Mouse (Mus musculus): ENCODE measurements around the gene Exoc2. TPM values are rescaled to one million over a fixed set of nuclear protein-coding genes. Genes with fewer than 3 reads are reported as not detected.

The Exoc2 gene
- polyA plus RNA-seq, 1 experiment from 2014 or later: 37.1 TPM

- H3K4me3 ChIP-seq (ENCODE audit: low read length): no peak overlapping the region
- peak overlapping the region; percentile 44 for H3K27ac ChIP-seq (ENCODE audit: low read length)
- H3K9me3 ChIP-seq (ENCODE audit: control insufficient read depth, low read length): no peaks in the 10 kb centered on the region
- H3K36me3 ChIP-seq (ENCODE audit: control insufficient read depth, insufficient read depth, low read length): no peaks in the 10 kb centered on the region
- no peaks in the 10 kb centered on the region for H3K27me3 ChIP-seq (ENCODE audit: control insufficient read depth, insufficient read depth, low read depth, low read length)
- no peak for ATAC-seq (ENCODE audit: low read depth)
- WGBS: 67% methylated on average over 6 of the region's 6 CpGs
- no peak overlapping the region for H3K4me2 ChIP-seq (ENCODE audit: low read depth, low read length)
- peaks cover 10% of the 10 kb centered on the region for H3K4me1 ChIP-seq (replicated peaks; ENCODE audit: control insufficient read depth, insufficient read depth, low read length)
- no peak overlapping the region for H3K9ac ChIP-seq (ENCODE audit: low read length)
Observed at GRCm38 (mm10) chr13:30994249-30994858, 20.5 kb upstream of the Exoc2 start.

- no peaks in the 10 kb centered on the region for H3K36me3 ChIP-seq (ENCODE audit: control insufficient read depth, insufficient read depth, low read length)
- H3K4me1 ChIP-seq (replicated peaks; ENCODE audit: control insufficient read depth, insufficient read depth, low read length): peaks cover 10% of the 10 kb centered on the region
- H3K4me3 ChIP-seq (ENCODE audit: low read length): no peak overlapping the region
- no peaks in the 10 kb centered on the region for H3K9me3 ChIP-seq (ENCODE audit: control insufficient read depth, low read length)
- no peak overlapping the region for H3K9ac ChIP-seq (ENCODE audit: low read length)
- no peak overlapping the region for H3K4me2 ChIP-seq (ENCODE audit: low read depth, low read length)
- H3K27me3 ChIP-seq (ENCODE audit: control insufficient read depth, insufficient read depth, low read depth, low read length): no peaks in the 10 kb centered on the region
- no peak overlapping the region for H3K27ac ChIP-seq (ENCODE audit: low read length)
- 32% methylated on average over 3 of the region's 3 CpGs for WGBS
- 0 out of 2 replicates have a peak, but pooled peaks have one; percentile 23 for ATAC-seq (ENCODE audit: low read depth)
Observed at GRCm38 (mm10) chr13:30993819-30994218, 19.9 kb upstream of the Exoc2 start.

GRCm38 (mm10) chr13:30990233-30990632, 16.3 kb upstream of the Exoc2 start:
- H3K36me3 ChIP-seq (ENCODE audit: control insufficient read depth, insufficient read depth, low read length): no peaks in the 10 kb centered on the region
- H3K4me2 ChIP-seq (ENCODE audit: low read depth, low read length): no peak overlapping the region
- WGBS: 18% methylated on average over 9 of the region's 9 CpGs
- H3K9me3 ChIP-seq (ENCODE audit: control insufficient read depth, low read length): no peaks in the 10 kb centered on the region
- peak overlapping the region; percentile 43 for H3K27ac ChIP-seq (ENCODE audit: low read length)
- peaks cover 13% of the 10 kb centered on the region for H3K4me1 ChIP-seq (replicated peaks; ENCODE audit: control insufficient read depth, insufficient read depth, low read length)
- H3K4me3 ChIP-seq (ENCODE audit: low read length): no peak overlapping the region
- H3K27me3 ChIP-seq (ENCODE audit: control insufficient read depth, insufficient read depth, low read depth, low read length): no peaks in the 10 kb centered on the region; the same call in none of the 2 replicates
- no peak overlapping the region for H3K9ac ChIP-seq (ENCODE audit: low read length)
- ATAC-seq (ENCODE audit: low read depth): peak; percentile 60

- Histone ChIP-seq H3K4me3 (ENCODE audit: low read length) (no peak overlapping the region), H3K4me1 (replicated peaks; ENCODE audit: control insufficient read depth, insufficient read depth, low read length) (peaks cover 13% of the 10 kb centered on the region), H3K9me3 (ENCODE audit: control insufficient read depth, low read length) (no peaks in the 10 kb centered on the region), H3K36me3 (ENCODE audit: control insufficient read depth, insufficient read depth, low read length) (no peaks in the 10 kb centered on the region), H3K27me3 (ENCODE audit: control insufficient read depth, insufficient read depth, low read depth, low read length) (no peaks in the 10 kb centered on the region; the same call in none of the 2 replicates), H3K9ac (ENCODE audit: low read length) (no peak overlapping the region), H3K4me2 (ENCODE audit: low read depth, low read length) (0 out of 2 replicates have a peak overlapping the region, but pooled peaks have one; percentile 13), H3K27ac (ENCODE audit: low read length) (no peak overlapping the region)
- 63% methylated on average over 10 of the region's 10 CpGs for WGBS
- 0 out of 2 replicates have a peak, but pooled peaks have one; percentile 0 for ATAC-seq (ENCODE audit: low read depth)
Observed at GRCm38 (mm10) chr13:30989710-30990109, 15.8 kb upstream of the Exoc2 start.

- no peak for ATAC-seq (ENCODE audit: low read depth)
- no peak overlapping the region for H3K4me2 ChIP-seq (ENCODE audit: low read depth, low read length)
- H3K9ac ChIP-seq (ENCODE audit: low read length): no peak overlapping the region
- no peaks in the 10 kb centered on the region for H3K9me3 ChIP-seq (ENCODE audit: control insufficient read depth, low read length)
- WGBS: 78% methylated on average over 2 of the region's 2 CpGs
- H3K4me3 ChIP-seq (ENCODE audit: low read length): no peak overlapping the region
- no peaks in the 10 kb centered on the region; the same call in none of the 2 replicates for H3K27me3 ChIP-seq (ENCODE audit: control insufficient read depth, insufficient read depth, low read depth, low read length)
- peaks cover 13% of the 10 kb centered on the region for H3K4me1 ChIP-seq (replicated peaks; ENCODE audit: control insufficient read depth, insufficient read depth, low read length)
- no peak overlapping the region for H3K27ac ChIP-seq (ENCODE audit: low read length)
- H3K36me3 ChIP-seq (ENCODE audit: control insufficient read depth, insufficient read depth, low read length): no peaks in the 10 kb centered on the region
Observed at GRCm38 (mm10) chr13:30987686-30988085, 13.8 kb upstream of the Exoc2 start.

GRCm38 (mm10) chr13:30986934-30987455, 13.1 kb upstream of the Exoc2 start:
- Histone ChIP-seq H3K9me3 (ENCODE audit: control insufficient read depth, low read length) (no peaks in the 10 kb centered on the region), H3K27ac (ENCODE audit: low read length) (0 out of 2 replicates have a peak overlapping the region, but pooled peaks have one; percentile 19), H3K4me3 (ENCODE audit: low read length) (no peak overlapping the region), H3K36me3 (ENCODE audit: control insufficient read depth, insufficient read depth, low read length) (no peaks in the 10 kb centered on the region), H3K27me3 (ENCODE audit: control insufficient read depth, insufficient read depth, low read depth, low read length) (no peaks in the 10 kb centered on the region; the same call in none of the 2 replicates), H3K4me2 (ENCODE audit: low read depth, low read length) (no peak overlapping the region), H3K9ac (ENCODE audit: low read length) (0 out of 2 replicates have a peak overlapping the region, but pooled peaks have one; percentile 1), H3K4me1 (replicated peaks; ENCODE audit: control insufficient read depth, insufficient read depth, low read length) (peaks cover 13% of the 10 kb centered on the region)
- WGBS: 63% methylated on average over 10 of the region's 10 CpGs
- ATAC-seq (ENCODE audit: low read depth): no peak

GRCm38 (mm10) chr13:30985598-30986466, 11.9 kb upstream of the Exoc2 start:
- peak; percentile 87 for ATAC-seq (ENCODE audit: low read depth)
- WGBS: 10% methylated on average over 27 of the region's 27 CpGs

GRCm38 (mm10) chr13:30985275-30985597, 11.3 kb upstream of the Exoc2 start:
- Histone ChIP-seq H3K4me3 (ENCODE audit: low read length) (peak overlapping the region; percentile 46), H3K27ac (ENCODE audit: low read length) (peak overlapping the region; percentile 93), H3K27me3 (ENCODE audit: control insufficient read depth, insufficient read depth, low read depth, low read length) (no peaks in the 10 kb centered on the region; the same call in none of the 2 replicates), H3K9me3 (ENCODE audit: control insufficient read depth, low read length) (no peaks in the 10 kb centered on the region), H3K4me2 (ENCODE audit: low read depth, low read length) (peak overlapping the region; percentile 69), H3K36me3 (ENCODE audit: control insufficient read depth, insufficient read depth, low read length) (no peaks in the 10 kb centered on the region), H3K4me1 (replicated peaks; ENCODE audit: control insufficient read depth, insufficient read depth, low read length) (peaks cover 11% of the 10 kb centered on the region), H3K9ac (ENCODE audit: low read length) (peak overlapping the region; percentile 68)
- no peak for ATAC-seq (ENCODE audit: low read depth)
- 13% methylated on average over 13 of the region's 13 CpGs for WGBS

More at GRCm38 (mm10) chr13:30985598-30986466, 11.9 kb upstream of the Exoc2 start:
- Histone ChIP-seq H3K9me3 (ENCODE audit: control insufficient read depth, low read length) (no peaks in the 10 kb centered on the region), H3K27ac (ENCODE audit: low read length) (peak overlapping the region; percentile 93), H3K27me3 (ENCODE audit: control insufficient read depth, insufficient read depth, low read depth, low read length) (no peaks in the 10 kb centered on the region; the same call in none of the 2 replicates), H3K9ac (ENCODE audit: low read length) (peak overlapping the region; percentile 68), H3K4me1 (replicated peaks; ENCODE audit: control insufficient read depth, insufficient read depth, low read length) (peaks cover 13% of the 10 kb centered on the region), H3K4me3 (ENCODE audit: low read length) (peak overlapping the region; percentile 46), H3K4me2 (ENCODE audit: low read depth, low read length) (peak overlapping the region; percentile 69), H3K36me3 (ENCODE audit: control insufficient read depth, insufficient read depth, low read length) (no peaks in the 10 kb centered on the region)

GRCm38 (mm10) chr13:30981666-30982065, 7.8 kb upstream of the Exoc2 start:
- Histone ChIP-seq H3K9me3 (ENCODE audit: control insufficient read depth, low read length) (no peaks in the 10 kb centered on the region), H3K4me1 (replicated peaks; ENCODE audit: control insufficient read depth, insufficient read depth, low read length) (0 out of 2 replicates have a peak, but pooled peaks cover 4% of the 10 kb centered on the region), H3K4me2 (ENCODE audit: low read depth, low read length) (no peak overlapping the region), H3K4me3 (ENCODE audit: low read length) (no peak overlapping the region), H3K36me3 (ENCODE audit: control insufficient read depth, insufficient read depth, low read length) (no peaks in the 10 kb centered on the region), H3K9ac (ENCODE audit: low read length) (no peak overlapping the region), H3K27ac (ENCODE audit: low read length) (no peak overlapping the region), H3K27me3 (ENCODE audit: control insufficient read depth, insufficient read depth, low read depth, low read length) (no peaks in the 10 kb centered on the region)
- 61% methylated on average over 1 of the region's 1 CpGs for WGBS
- ATAC-seq (ENCODE audit: low read depth): no peak

Data from lung, embryonic 16.5 days (tissue).